Mouse (Mus musculus) E14TG2a.4 (cell line): ENCODE results near the gene Lkaaear1.

Source experiments
- CTCF ChIP-seq: conservative IDR thresholded peaks from 2 replicates; pipeline ENCODE4 v1.5.1; 2014; ENCODE audit warnings: low read length
- NANOG ChIP-seq: IDR thresholded peaks from 2 replicates; pipeline ENCODE4 v1.6.1; 2014; ENCODE audit warnings: borderline replicate concordance, low read length, mixed read lengths
- POU5F1 ChIP-seq: IDR thresholded peaks from 2 replicates; pipeline ENCODE4 v1.6.1; 2014; ENCODE audit warnings: low read length, borderline replicate concordance

DNA sequence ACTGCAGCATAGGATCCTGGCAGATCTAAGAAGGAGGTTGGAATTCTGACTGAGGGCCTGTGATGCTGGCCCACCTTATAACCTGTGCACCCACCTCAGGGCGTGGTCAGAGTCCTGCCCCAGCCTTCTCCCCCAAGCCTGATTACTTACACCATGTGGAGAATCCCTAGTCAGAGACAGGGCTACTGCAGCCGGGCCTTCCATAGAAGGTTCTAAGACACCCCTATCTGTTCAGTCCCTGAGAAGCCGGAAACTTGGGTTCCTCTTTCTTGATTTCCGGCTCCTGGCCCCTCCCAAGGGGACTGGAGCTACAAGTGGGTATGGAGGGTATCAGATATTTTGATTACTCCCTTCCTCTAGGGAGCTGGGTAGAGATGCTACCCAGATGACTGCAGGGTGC is 6.7 kb downstream of the Lkaaear1 start:
- no peak for TF ChIP-seq CTCF
- TF ChIP-seq POU5F1, result no peak
- TF ChIP-seq NANOG, result no peak
